8 mouse cellular contexts compared by ENCODE assay signal in genomic region chrX:103477507-103477906, GRCm38 (mm10). TPM values are rescaled to one million over a fixed set of nuclear protein-coding genes. Genes with fewer than 3 reads are reported as not detected.
DNase-seq lines count a peak whose midpoint lies in the region; ATAC-seq and TF ChIP-seq lines count a peak whose summit lies in the region.

No protein-coding gene starts in this region.

- no peaks in the 10 kb centered on the region for H3K27me3 ChIP-seq in liver, postnatal 0 days (ENCODE audit: insufficient read depth, low read length)

- no peak overlapping the region for H3K4me3 ChIP-seq in cortical plate, adult 2 months (ENCODE audit: insufficient read depth, low read length)
- no peak overlapping the region for H3K4me3 ChIP-seq in liver, postnatal 0 days (ENCODE audit: low read depth, low read length)

- peak; percentile 66 for ATAC-seq in liver, postnatal 0 days

- no peaks in the 10 kb centered on the region for H3K36me3 ChIP-seq in liver, postnatal 0 days (replicated peaks; ENCODE audit: insufficient read depth, low read length)

- H3K4me1 ChIP-seq in cortical plate, adult 2 months (ENCODE audit: control insufficient read depth, insufficient read depth, low read length) = no peaks in the 10 kb centered on the region
- no peaks in the 10 kb centered on the region for H3K4me1 ChIP-seq in liver, postnatal 0 days (ENCODE audit: insufficient read depth)

- TF ChIP-seq CTCF in cortical plate, adult 2 months (IDR thresholded peaks at IDR 0.05; ENCODE audit: extremely low read depth, insufficient read depth, low read length) = peak; percentile 61
- TF ChIP-seq CTCF in liver, postnatal 0 days (IDR thresholded peaks at IDR 0.05; ENCODE audit: low read depth) = peak; percentile 94

- H3K9me3 ChIP-seq in liver, postnatal 0 days (ENCODE audit: low read length) = no peaks in the 10 kb centered on the region

- peak; percentile 73 for DNase-seq in CD4-positive helper T cell, adult 2 months (ENCODE audit: low read depth, low spot score)
- DNase-seq in adipocyte (ENCODE audit: low spot score) = peak; percentile 76
- peak; percentile 32 for DNase-seq in gastrocnemius, postnatal 25 days
- peak; percentile 58 for DNase-seq in kidney, adult 9 months
- peak; percentile 78 for DNase-seq in liver, postnatal 0 days
- DNase-seq in neural tube, embryonic 10.5 days (ENCODE audit: extremely low spot score, low spot score) = peak; percentile 47
- DNase-seq in testis, postnatal 10 days (ENCODE audit: low spot score) = peak; percentile 63

- no peak for TF ChIP-seq POLR2A in cortical plate, adult 2 months (IDR thresholded peaks at IDR 0.05; ENCODE audit: extremely low read depth, insufficient read depth, low read length)

- no peak overlapping the region for H3K27ac ChIP-seq in cortical plate, adult 2 months (ENCODE audit: insufficient read depth, low read length)
- H3K27ac ChIP-seq in liver, postnatal 0 days (ENCODE audit: low read depth) = no peak overlapping the region

- WGBS in liver, postnatal 0 days (ENCODE audit: insufficient replicate concordance) = 4% methylated on average over 3 of the region's 3 CpGs

- no peak for TF ChIP-seq EP300 in liver, postnatal 0 days (IDR thresholded peaks at IDR 0.05; ENCODE audit: low read depth)

- H3K9ac ChIP-seq in liver, postnatal 0 days (replicated peaks) = no peak overlapping the region

- peak overlapping the region; percentile 23; the same call in 1 of the 2 replicates for H3K4me2 ChIP-seq in liver, postnatal 0 days (ENCODE audit: low read depth, low read length)

RNA-seq across cellular contexts. Expression of gene Gm26992, which starts 55.7 kb away (rescaled TPM):
- polyA plus RNA-seq in cortical plate, adult 2 months (2012; rRNA removed) = 0.59 TPM in 1 of 2 replicates, not detected in the other
- total RNA-seq in gastrocnemius, postnatal 25 days (2021) = not detected
- not detected in 2 replicates for polyA plus RNA-seq in liver, postnatal 0 days (2015; fragmentation: Nextera tagmentation; extraction: Ambion mirVana)
